Comparison of ENCODE assay signal across 27 mouse cellular contexts in genomic region chr9:111800869-111801268, GRCm38 (mm10).
DNase-seq lines count a peak whose midpoint lies in the region; ATAC-seq and TF ChIP-seq lines count a peak whose summit lies in the region.
"Had no signal": no experiment of that assay in that cellular context is flagged by ENCODE, and none has a peak within 500 bp of the region (broad histone marks: within the 10 kb centered on the region; RNA-seq: fewer than 3 reads in every experiment).

No protein-coding gene starts in this region.

- no peak overlapping the region for H3K27ac ChIP-seq in hindbrain, postnatal 0 days
- no peak overlapping the region for H3K27ac ChIP-seq in hindbrain, embryonic 14.5 days
- H3K27ac ChIP-seq in neural tube, embryonic 15.5 days (replicated peaks), result no peak overlapping the region
- H3K27ac ChIP-seq: embryonic facial prominence, embryonic 10.5 days; embryonic facial prominence, embryonic 13.5 days; forebrain, embryonic 12.5 days; gastrocnemius, adult 2 months; heart, adult 2 months; heart, embryonic 10.5 days; heart, embryonic 13.5 days; hindbrain, embryonic 15.5 days; intestine, embryonic 15.5 days had no signal

- peak; percentile 18 for DNase-seq in hindbrain, postnatal 0 days (ENCODE audit: low spot score)
- no peak for DNase-seq in hindbrain, embryonic 14.5 days (ENCODE audit: low spot score)
- DNase-seq in neural tube, embryonic 10.5 days (ENCODE audit: extremely low spot score, low spot score), result no peak
- DNase-seq in brain, adult 2 months (ENCODE audit: low read depth, low spot score), result peak; percentile 12
- no peak for DNase-seq in spleen, postnatal 14 days (ENCODE audit: low spot score in 2 of 2)
- DNase-seq: adrenal gland, adult 2 months; adrenal gland, postnatal 14 days; cerebellum, adult 11-12 months; cerebellum, adult 8-10 months; cerebellum, postnatal 36 days; embryo, embryonic 11 days; gastrocnemius, adult 2 months; gastrocnemius, postnatal 14 days; heart, adult 2 months; heart, postnatal 14 days; heart, postnatal 4 days had no signal

- WGBS in hindbrain, postnatal 0 days, result 49% methylated on average over 5 of the region's 5 CpGs
- 71% methylated on average over 5 of the region's 5 CpGs for WGBS in hindbrain, embryonic 14.5 days
- WGBS in neural tube, embryonic 15.5 days, result 69% methylated on average over 5 of the region's 5 CpGs

- H3K9me3 ChIP-seq in hindbrain, postnatal 0 days (ENCODE audit: low read length), result no peaks in the 10 kb centered on the region
- H3K9me3 ChIP-seq in hindbrain, embryonic 14.5 days (ENCODE audit: control insufficient read depth, low read length), result no peaks in the 10 kb centered on the region
- H3K9me3 ChIP-seq in neural tube, embryonic 15.5 days (replicated peaks), result no peaks in the 10 kb centered on the region
- H3K9me3 ChIP-seq: embryonic facial prominence, embryonic 10.5 days; embryonic facial prominence, embryonic 13.5 days; forebrain, embryonic 12.5 days; heart, embryonic 10.5 days; heart, embryonic 13.5 days; hindbrain, embryonic 15.5 days; intestine, embryonic 15.5 days had no signal

- ATAC-seq in hindbrain, postnatal 0 days, result no peak
- no peak for ATAC-seq in hindbrain, embryonic 14.5 days (ENCODE audit: low FRiP score)
- ATAC-seq in neural tube, embryonic 15.5 days (ENCODE audit: low FRiP score), result peak; percentile 59; the same call in 1 of the 2 replicates
- ATAC-seq: CD4-positive, CD25-positive, alpha-beta regulatory T cell, adult 4 months; forebrain, embryonic 16.5 days; intestine, embryonic 15.5 days had no signal

- H3K27me3 ChIP-seq in hindbrain, postnatal 0 days (ENCODE audit: insufficient read depth, low read length), result no peaks in the 10 kb centered on the region
- no peaks in the 10 kb centered on the region for H3K27me3 ChIP-seq in hindbrain, embryonic 14.5 days (ENCODE audit: control insufficient read depth, insufficient read depth, low read length)
- H3K27me3 ChIP-seq in neural tube, embryonic 15.5 days (replicated peaks), result no peaks in the 10 kb centered on the region
- H3K27me3 ChIP-seq: embryonic facial prominence, embryonic 13.5 days; forebrain, embryonic 12.5 days; heart, embryonic 13.5 days; hindbrain, embryonic 15.5 days; intestine, embryonic 15.5 days had no signal

- H3K36me3 ChIP-seq in hindbrain, postnatal 0 days (ENCODE audit: insufficient read depth, low read length), result no peaks in the 10 kb centered on the region
- no peaks in the 10 kb centered on the region for H3K36me3 ChIP-seq in hindbrain, embryonic 14.5 days (replicated peaks; ENCODE audit: control insufficient read depth, insufficient read depth)
- H3K36me3 ChIP-seq in neural tube, embryonic 15.5 days, result no peaks in the 10 kb centered on the region
- H3K36me3 ChIP-seq: embryonic facial prominence, embryonic 10.5 days; embryonic facial prominence, embryonic 13.5 days; forebrain, embryonic 12.5 days; heart, embryonic 10.5 days; heart, embryonic 13.5 days; hindbrain, embryonic 15.5 days; intestine, embryonic 15.5 days had no signal

- no peak for TF ChIP-seq CTCF in hindbrain, postnatal 0 days (IDR thresholded peaks at IDR 0.05; ENCODE audit: low read depth)

- no peak overlapping the region for H3K4me3 ChIP-seq in hindbrain, postnatal 0 days (ENCODE audit: low read length)
- H3K4me3 ChIP-seq in hindbrain, embryonic 14.5 days (replicated peaks; ENCODE audit: low read length), result no peak overlapping the region
- H3K4me3 ChIP-seq in neural tube, embryonic 15.5 days (replicated peaks), result no peak overlapping the region
- H3K4me3 ChIP-seq: embryonic facial prominence, embryonic 10.5 days; embryonic facial prominence, embryonic 13.5 days; erythroblast, embryonic 14.5 days; forebrain, embryonic 12.5 days; gastrocnemius, adult 2 months; heart, adult 2 months; heart, embryonic 10.5 days; heart, embryonic 13.5 days; hindbrain, embryonic 15.5 days; intestine, embryonic 15.5 days had no signal

- no peaks in the 10 kb centered on the region for H3K4me1 ChIP-seq in hindbrain, postnatal 0 days (ENCODE audit: insufficient read depth, low read length)
- H3K4me1 ChIP-seq in hindbrain, embryonic 14.5 days (replicated peaks; ENCODE audit: control insufficient read depth, insufficient read depth, low read length), result no peaks in the 10 kb centered on the region
- H3K4me1 ChIP-seq in neural tube, embryonic 15.5 days, result 0 out of 2 replicates have a peak, but pooled peaks cover 3% of the 10 kb centered on the region
- H3K4me1 ChIP-seq: embryonic facial prominence, embryonic 10.5 days; embryonic facial prominence, embryonic 13.5 days; forebrain, embryonic 12.5 days; heart, embryonic 10.5 days; heart, embryonic 13.5 days; hindbrain, embryonic 15.5 days; intestine, embryonic 15.5 days had no signal

- no peak overlapping the region for H3K9ac ChIP-seq in hindbrain, postnatal 0 days (replicated peaks; ENCODE audit: low read length)
- H3K9ac ChIP-seq in hindbrain, embryonic 14.5 days, result no peak overlapping the region
- no peak overlapping the region for H3K9ac ChIP-seq in neural tube, embryonic 15.5 days (replicated peaks)
- H3K9ac ChIP-seq: embryonic facial prominence, embryonic 13.5 days; forebrain, embryonic 12.5 days; heart, embryonic 13.5 days; hindbrain, embryonic 15.5 days; intestine, embryonic 15.5 days had no signal

- H3K4me2 ChIP-seq in hindbrain, postnatal 0 days (ENCODE audit: low read depth, low read length), result no peak overlapping the region
- H3K4me2 ChIP-seq in hindbrain, embryonic 14.5 days (replicated peaks), result no peak overlapping the region
- no peak overlapping the region for H3K4me2 ChIP-seq in neural tube, embryonic 15.5 days
- H3K4me2 ChIP-seq: embryonic facial prominence, embryonic 13.5 days; forebrain, embryonic 12.5 days; heart, embryonic 13.5 days; hindbrain, embryonic 15.5 days; intestine, embryonic 15.5 days had no signal

Comparison
In these comparisons a context has a peak if more than half of its experiments do, and no peak if none do; other contexts are left out.
1. DNase-seq: peak in hindbrain, postnatal 0 days (single experiment) and brain, adult 2 months (single experiment); none in hindbrain, embryonic 14.5 days (single experiment), neural tube, embryonic 10.5 days (single experiment) and spleen, postnatal 14 days (0 of 2).